Mouse (Mus musculus): ENCODE measurements at regions not wholly inside any gene's neighbourhood (a gene's known extent, or its start where the extent isn't known, plus 50 kb on each side); places are given as distances from the start of the nearest gene placed in this dataset.

DNA sequence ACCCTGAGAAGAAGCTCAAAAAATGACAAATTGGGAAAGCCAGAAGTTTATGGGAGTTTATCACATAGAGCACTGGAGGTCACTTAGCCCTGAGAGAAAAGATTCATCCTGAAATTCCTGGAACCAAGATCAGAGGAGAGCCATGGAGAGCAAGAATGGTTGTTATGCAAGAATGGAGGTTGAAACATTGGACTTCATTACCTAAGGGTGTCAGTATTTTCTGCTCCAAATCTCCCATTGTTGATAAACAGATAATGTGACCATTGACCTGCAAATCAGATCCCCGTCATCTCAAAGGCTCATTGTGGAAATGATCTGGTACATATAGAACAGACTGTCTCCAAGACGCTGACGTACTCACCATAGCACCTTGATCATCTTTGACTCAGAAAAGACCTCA is 1477.6 kb upstream of the Slc10a2 start:
- DNase-seq = no peak

DNA sequence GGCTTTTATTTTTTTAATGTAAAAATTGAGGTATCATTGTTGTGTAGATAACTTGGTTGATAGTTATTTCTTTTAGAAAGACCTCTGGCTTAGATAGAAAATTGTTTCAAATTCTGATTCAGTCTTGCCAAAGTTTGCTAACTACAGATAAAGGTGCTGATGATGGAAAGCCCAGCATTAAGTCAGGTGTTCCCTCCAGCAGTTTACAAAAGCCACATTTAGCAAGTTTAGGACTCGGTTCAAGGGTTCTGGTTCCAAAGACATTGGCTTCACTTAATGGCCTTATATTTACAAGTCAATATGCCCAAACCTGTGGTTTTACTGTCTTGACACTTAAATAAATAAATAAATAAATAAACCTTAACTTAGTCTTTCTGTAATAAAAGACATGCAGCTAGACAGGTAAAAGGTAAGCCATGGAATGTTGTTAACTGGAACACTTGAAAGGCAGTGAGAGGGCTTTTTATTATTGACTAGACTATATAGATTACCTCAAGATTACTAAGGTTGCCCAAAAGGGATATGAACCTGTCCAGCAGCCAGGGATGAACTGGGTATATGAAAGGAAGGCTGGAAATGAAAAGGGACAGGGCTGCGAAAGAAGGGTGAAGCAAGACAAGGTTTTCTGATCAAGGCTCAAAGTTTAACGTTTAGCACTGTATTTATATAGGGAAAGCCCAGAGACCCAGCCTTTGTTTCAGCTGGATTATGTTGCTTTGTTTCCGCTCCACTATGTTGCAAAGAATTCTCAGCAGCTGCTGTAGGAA is 1472.9 kb upstream of the Slc10a2 start:
- DNase-seq = no peak

- no peak for DNase-seq
Measured at GRCm38 (mm10) chr8:6575241-6575640, 1470.1 kb upstream of the Slc10a2 start.

GRCm38 (mm10) chr8:6573492-6573891 is 1468.3 kb upstream of the Slc10a2 start:
- no peak for DNase-seq

- DNase-seq = peak; percentile 78 to 79
Measured at GRCm38 (mm10) chr8:6572066-6572665, 1467.0 kb upstream of the Slc10a2 start.

GRCm38 (mm10) chr8:6550965-6551364 is 1445.8 kb upstream of the Slc10a2 start:
- DNase-seq = no peak

DNA sequence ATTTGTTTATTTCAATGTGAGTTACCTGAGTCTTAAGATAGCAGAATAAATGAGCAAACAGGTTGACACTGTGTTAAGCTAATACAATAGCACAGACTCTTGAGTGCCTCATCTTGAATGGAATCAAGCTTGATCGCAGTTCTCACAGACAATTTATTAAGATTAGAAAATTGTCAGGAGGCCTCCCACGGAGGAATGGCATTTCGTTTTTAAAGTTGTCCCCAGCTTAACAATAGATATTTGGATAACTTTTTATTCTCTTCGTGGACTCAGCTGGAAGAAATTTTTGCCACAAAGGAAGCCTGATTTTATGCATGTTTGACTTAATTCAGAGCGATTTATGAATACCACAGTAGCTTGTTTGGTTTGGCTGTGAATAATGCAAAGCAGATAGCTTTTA is 1422.0 kb upstream of the Slc10a2 start:
- DNase-seq = no peak

DNA sequence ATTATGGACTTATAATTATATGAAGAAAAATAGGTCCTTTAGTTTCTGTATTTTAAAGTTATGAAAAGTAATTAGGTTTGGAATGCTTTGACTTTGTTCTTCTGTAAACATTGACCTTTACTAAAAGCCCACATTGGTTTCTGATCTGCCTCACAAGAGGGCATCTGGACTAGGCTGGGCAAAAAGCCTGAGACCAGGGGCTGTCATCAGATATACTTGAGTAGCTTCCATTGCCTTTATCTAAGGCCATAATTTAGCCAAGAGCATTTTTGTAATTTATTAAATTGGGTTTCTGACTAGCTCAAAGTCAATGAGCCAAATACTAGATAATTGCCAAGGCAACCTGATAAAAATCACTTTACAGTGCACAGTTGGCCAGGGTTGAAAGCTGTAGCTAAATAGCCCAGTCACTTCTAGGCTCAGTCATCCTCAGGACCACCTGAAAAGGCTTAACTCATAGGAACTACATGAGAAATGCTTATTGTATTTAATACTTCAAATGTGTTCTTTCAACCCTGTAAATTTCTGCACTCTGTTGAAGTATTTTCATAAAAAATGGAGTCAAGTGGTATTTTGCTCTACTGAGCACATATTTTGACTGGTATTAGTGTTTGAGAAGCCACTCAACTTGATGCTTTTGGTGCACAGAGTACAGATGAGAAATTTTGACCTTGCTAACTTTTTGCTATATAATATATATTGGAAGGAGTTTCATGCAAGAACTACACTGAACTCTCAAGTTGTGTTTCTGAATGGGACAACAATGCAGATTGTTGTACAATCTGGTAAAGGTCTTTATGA is 1410.9 kb upstream of the Slc10a2 start:
- DNase-seq = no peak

DNA sequence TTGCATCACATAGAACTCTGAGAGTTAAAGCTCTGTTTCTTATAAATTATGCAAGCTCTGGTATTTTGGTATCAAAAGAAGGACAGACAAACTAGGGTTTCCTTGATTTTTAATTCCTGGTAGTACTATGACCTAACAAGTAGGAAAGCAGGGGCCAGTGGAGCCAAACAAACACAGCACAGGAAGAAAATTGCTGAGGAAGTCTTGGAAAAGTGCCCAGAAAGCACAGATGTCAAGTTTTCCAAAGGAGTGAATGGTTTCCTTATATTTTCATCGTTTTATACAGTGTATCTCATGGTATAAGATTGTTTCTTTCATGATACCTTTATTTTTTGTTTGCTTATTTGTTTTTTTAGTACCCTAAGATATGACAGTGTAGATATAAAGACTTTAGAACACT is 1387.3 kb upstream of the Slc10a2 start:
- peak; percentile 9 to 33 for DNase-seq

GRCm38 (mm10) chr8:6481966-6482365 is 1376.8 kb upstream of the Slc10a2 start:
- DNase-seq = no peak

DNA sequence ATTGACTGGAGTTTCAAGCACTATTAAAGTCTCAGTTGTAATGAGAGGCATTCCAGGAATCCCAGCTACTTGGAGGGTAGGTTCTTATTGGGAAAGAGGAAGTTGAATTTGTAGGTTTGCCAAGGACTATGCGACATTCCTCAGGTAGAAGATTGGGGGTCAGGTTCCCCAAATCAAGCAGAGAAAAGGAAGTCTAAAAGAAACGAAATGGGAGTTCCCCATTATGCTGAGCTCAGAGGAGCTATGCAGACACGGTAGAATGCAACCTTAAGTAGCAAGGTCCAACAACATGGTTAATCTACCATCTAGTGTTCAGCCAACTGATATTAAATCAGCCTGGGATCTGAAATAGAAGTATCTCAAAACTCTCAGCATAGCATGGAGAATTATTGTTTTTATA is 1365.9 kb upstream of the Slc10a2 start:
- no peak for DNase-seq

DNA sequence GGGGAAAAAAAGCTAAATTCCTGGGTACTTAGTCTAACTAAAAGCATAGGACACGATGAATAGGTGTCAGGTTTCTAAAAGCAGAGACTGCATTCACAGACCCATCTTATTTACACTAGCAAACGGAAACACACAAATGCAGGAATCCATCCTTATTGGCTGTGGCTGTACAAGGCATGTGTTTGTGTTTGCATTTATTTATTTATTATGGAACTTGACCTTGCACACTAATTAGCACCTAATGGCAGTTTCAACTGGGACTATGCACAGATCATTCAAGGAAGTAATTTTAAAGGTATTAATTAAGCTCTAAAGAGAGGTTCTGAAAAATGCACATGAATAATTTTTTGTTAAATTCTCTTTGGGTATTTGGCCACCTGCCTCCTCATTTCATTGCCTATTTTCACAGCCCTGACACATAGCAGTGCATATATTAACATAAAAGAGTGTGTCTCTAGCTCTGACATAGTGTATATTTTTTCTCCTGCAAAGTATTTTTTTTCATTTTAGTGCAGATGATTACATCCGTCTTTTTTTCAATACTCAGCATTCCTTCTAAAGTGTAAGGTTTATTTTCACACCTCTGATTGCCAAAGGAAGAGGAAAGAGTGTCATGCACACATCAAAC is 1351.5 kb upstream of the Slc10a2 start:
- no peak for DNase-seq

GRCm38 (mm10) chr8:6448301-6448700 is 1343.2 kb upstream of the Slc10a2 start:
- no peak for DNase-seq

DNA sequence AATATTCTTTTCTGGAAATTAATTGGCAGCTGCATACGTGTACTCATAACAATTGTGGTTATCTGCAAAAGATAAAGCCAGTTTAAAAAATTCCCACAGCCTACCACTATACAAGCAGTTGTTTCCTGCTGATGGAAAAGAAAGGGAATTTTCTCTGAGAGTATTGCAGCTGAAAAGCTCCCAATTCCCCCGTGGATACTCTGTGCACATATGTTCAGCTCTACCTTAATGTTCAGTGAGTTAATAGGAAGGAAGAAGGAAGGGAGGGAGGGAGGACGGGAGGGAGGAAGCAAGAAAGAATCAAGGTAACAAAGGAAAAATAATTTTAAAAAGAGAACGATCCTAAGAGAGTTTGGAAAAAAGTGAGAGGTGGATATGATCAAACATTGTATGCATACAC is 1333.9 kb upstream of the Slc10a2 start:
- no peak for DNase-seq

All from cerebellum, postnatal 36 days (tissue).